In the genomic region with DNA sequence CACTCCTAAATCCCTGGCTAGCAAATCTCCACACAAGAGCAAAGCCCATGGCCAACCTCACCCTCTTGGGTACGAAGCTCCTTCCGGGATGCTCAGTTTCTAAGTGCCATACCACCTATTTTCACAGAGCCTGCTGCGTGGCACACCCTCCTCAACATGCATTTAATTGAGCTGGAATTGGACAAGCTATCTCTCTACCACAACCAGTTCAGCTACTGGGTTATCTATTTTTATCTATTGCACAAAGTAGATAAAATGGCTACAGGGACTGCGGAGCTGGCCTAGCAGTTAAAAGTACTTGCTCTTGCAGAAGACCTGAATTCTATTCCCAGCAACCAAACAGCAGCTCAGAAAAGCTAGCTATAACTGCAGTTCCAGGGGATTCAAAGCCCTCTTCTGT, we compare ENCODE assay signal across 28 mouse cellular contexts. TPM values are rescaled to one million over a fixed set of nuclear protein-coding genes. Genes with fewer than 3 reads are reported as not detected.
"Had no signal": no experiment of that assay in that cellular context is flagged by ENCODE, and none has a peak within 500 bp of the region (broad histone marks: within the 10 kb centered on the region; RNA-seq: fewer than 3 reads in every experiment).

No protein-coding gene starts in this region.

- DNase-seq: kidney, adult 11 months; kidney, adult 9 months; kidney, postnatal 14 days; kidney, postnatal 4 days; lung, adult 18-20 months; lung, postnatal 10 days; lung, postnatal 4 days; thymus, adult 2 months; thymus, postnatal 25 days had no signal

- H3K4me3 ChIP-seq: intestine, embryonic 15.5 days; lung, embryonic 15.5 days; midbrain, embryonic 10.5 days; midbrain, embryonic 13.5 days; myocyte; neural tube, embryonic 13.5 days had no signal

- H3K27ac ChIP-seq: intestine, embryonic 15.5 days; lung, embryonic 15.5 days; midbrain, embryonic 10.5 days; midbrain, embryonic 13.5 days; neural tube, embryonic 13.5 days had no signal

- H3K9me3 ChIP-seq: intestine, embryonic 15.5 days; lung, embryonic 15.5 days; midbrain, embryonic 10.5 days; midbrain, embryonic 13.5 days had no signal

- H3K36me3 ChIP-seq: intestine, embryonic 15.5 days; lung, embryonic 15.5 days; midbrain, embryonic 10.5 days; midbrain, embryonic 13.5 days; neural tube, embryonic 13.5 days had no signal

- ATAC-seq: midbrain, embryonic 13.5 days; midbrain, embryonic 16.5 days had no signal

- H3K9ac ChIP-seq: intestine, embryonic 15.5 days; lung, embryonic 15.5 days; midbrain, embryonic 13.5 days; neural tube, embryonic 13.5 days had no signal

- H3K27me3 ChIP-seq: intestine, embryonic 15.5 days; lung, embryonic 15.5 days; midbrain, embryonic 13.5 days; neural tube, embryonic 13.5 days had no signal

- H3K4me2 ChIP-seq: intestine, embryonic 15.5 days; lung, embryonic 15.5 days; midbrain, embryonic 13.5 days; neural tube, embryonic 13.5 days had no signal

- H3K4me1 ChIP-seq: intestine, embryonic 15.5 days; lung, embryonic 15.5 days; midbrain, embryonic 10.5 days; neural tube, embryonic 13.5 days had no signal

RNA-seq across cellular contexts. Expression of a gene that starts 24.5 kb away (rescaled TPM):
- total RNA-seq: left cerebral cortex, adult 18-20 months; left cerebral cortex, postnatal 36 days; megakaryocyte, adult 5-6 weeks; monocyte, adult 5-6 weeks; neutrophil, adult 5-6 weeks had no signal
- polyA plus RNA-seq: myocyte had no signal

RNA-seq across cellular contexts. Expression of a gene that starts 37.8 kb away (rescaled TPM):
- total RNA-seq: layer of hippocampus, adult 18-20 months; layer of hippocampus, postnatal 25 days; left cerebral cortex, adult 18-20 months; left cerebral cortex, postnatal 10 days; left cerebral cortex, postnatal 36 days; megakaryocyte, adult 5-6 weeks; monocyte, adult 5-6 weeks; neutrophil, adult 5-6 weeks had no signal
- polyA plus RNA-seq: intestine, embryonic 15.5 days; limb, embryonic 11.5 days; midbrain, embryonic 10.5 days; midbrain, embryonic 16.5 days; myocyte; neural tube, embryonic 13.5 days; small intestine, adult 2 months; spleen, adult 2 months; testis, adult 2 months had no signal

RNA-seq across cellular contexts. Expression of a gene that starts 53.1 kb away (rescaled TPM):
- total RNA-seq: megakaryocyte, adult 5-6 weeks; monocyte, adult 5-6 weeks; neutrophil, adult 5-6 weeks had no signal
- polyA plus RNA-seq: limb, embryonic 11.5 days; midbrain, embryonic 10.5 days; small intestine, adult 2 months had no signal
